Mouse (Mus musculus) lung, postnatal 0 days (tissue): ENCODE data around the gene Car15.

Experiments used
- CTCF ChIP-seq: IDR thresholded peaks from 2 replicates; pipeline ENCODE4 v1.5.1; 2016; ENCODE audit warnings: antibody characterized with exemption, mild to moderate bottlenecking
- EP300 ChIP-seq: IDR thresholded peaks from 2 replicates; pipeline ENCODE4 v1.6.1; 2016; ENCODE audit warnings: antibody characterized with exemption, mild to moderate bottlenecking, control low read depth

- TF ChIP-seq CTCF (no peak), EP300 (no peak)
These were observed 27.6 kb upstream of the Car15 start for GRCm38 (mm10) chr16:17865770-17866169.
